In genomic region chr16:17258917-17259316, GRCm38 (mm10) we compare ENCODE assay signal across 17 mouse cellular contexts. TPM values are rescaled to one million over a fixed set of nuclear protein-coding genes. Genes with fewer than 3 reads are reported as not detected.
"Had no signal": no experiment of that assay in that cellular context is flagged by ENCODE, and none has a peak within 500 bp of the region (broad histone marks: within the 10 kb centered on the region; RNA-seq: fewer than 3 reads in every experiment).

No protein-coding gene starts in this region.

- H3K27me3 ChIP-seq: lung, embryonic 15.5 days; megakaryocyte, embryonic 14.5 days; midbrain, embryonic 13.5 days; midbrain, embryonic 15.5 days; neural tube, embryonic 12.5 days had no signal

- H3K9ac ChIP-seq: liver, postnatal 0 days; lung, embryonic 15.5 days; midbrain, embryonic 13.5 days; midbrain, embryonic 15.5 days; neural tube, embryonic 12.5 days had no signal

- H3K9me3 ChIP-seq: lung, embryonic 15.5 days; megakaryocyte, embryonic 14.5 days; midbrain, embryonic 13.5 days; midbrain, embryonic 15.5 days; neural tube, embryonic 12.5 days had no signal

- H3K4me3 ChIP-seq: lung, embryonic 15.5 days; megakaryocyte, embryonic 14.5 days; midbrain, embryonic 13.5 days; midbrain, embryonic 15.5 days; neural tube, embryonic 12.5 days had no signal

- H3K4me2 ChIP-seq: lung, embryonic 15.5 days; midbrain, embryonic 11.5 days; midbrain, embryonic 13.5 days; midbrain, embryonic 15.5 days; neural tube, embryonic 12.5 days had no signal

- H3K27ac ChIP-seq: lung, embryonic 15.5 days; macrophage; midbrain, embryonic 13.5 days; midbrain, embryonic 15.5 days; neural tube, embryonic 12.5 days had no signal

- DNase-seq: liver, postnatal 0 days; lung, adult 2 months; lung, postnatal 14 days; lung, postnatal 36 days; right cerebral cortex, postnatal 14 days; right cerebral cortex, postnatal 4 days; thymus, adult 18-20 months; thymus, postnatal 14 days; thymus, postnatal 36 days had no signal

- ATAC-seq: liver, postnatal 0 days; lung, postnatal 0 days; midbrain, embryonic 13.5 days; midbrain, embryonic 15.5 days had no signal

RNA-seq across cellular contexts. Expression of gene Rimbp3, which starts 50.5 kb away (rescaled TPM):
- polyA plus RNA-seq: liver, postnatal 0 days; lung, postnatal 0 days; macrophage had no signal
